Comparison of ENCODE assay signal across 8 mouse cellular contexts in the genomic region with DNA sequence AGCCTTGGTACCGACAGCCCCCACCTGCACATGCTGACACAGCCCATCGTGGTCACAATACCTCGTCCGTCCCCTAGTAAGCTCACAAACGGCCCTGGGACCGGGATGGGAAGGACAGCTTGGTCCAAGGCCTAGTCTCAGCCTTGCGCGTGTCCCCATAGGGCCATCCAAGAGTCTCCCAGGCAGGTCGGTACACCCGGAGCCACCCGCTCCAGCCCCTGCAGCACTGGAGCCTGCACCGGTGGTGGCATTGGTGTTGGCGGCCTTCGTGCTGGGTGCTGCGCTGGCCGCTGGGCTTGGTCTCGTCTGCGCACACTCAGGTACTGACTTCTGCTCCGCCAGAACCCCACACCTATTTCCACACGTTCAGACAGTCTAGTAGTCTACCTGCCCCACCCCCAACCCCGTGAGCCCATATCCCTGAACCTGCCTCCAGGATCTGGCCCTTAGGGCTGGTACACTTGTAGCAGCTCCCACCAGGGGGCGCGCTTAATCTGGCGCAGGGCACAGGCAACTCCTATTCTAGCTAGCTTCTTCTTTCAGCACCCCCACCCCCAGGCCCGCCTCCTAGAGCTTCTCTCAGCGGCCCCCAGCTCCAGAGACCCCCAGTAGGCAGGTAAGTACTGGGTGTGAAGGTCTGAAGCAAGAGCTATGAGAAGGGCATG. TPM values are rescaled to one million over a fixed set of nuclear protein-coding genes. Genes with fewer than 3 reads are reported as not detected.
DNase-seq lines count a peak whose midpoint lies in the region; TF ChIP-seq lines count a peak whose summit lies in the region.

No protein-coding gene starts in this region.

- peak; percentile 74 for TF ChIP-seq CTCF in kidney, adult 2 months (conservative IDR thresholded peaks at IDR 0.05; ENCODE audit: insufficient read depth, insufficient read length, low read depth, low read length)

- WGBS in kidney, adult 2 months, result 51% methylated on average over 26 of the region's 26 CpGs
- WGBS in limb, embryonic 10.5 days, result 30% methylated on average over 26 of the region's 26 CpGs

- no peak for TF ChIP-seq POLR2A in kidney, adult 2 months (IDR thresholded peaks at IDR 0.05; ENCODE audit: low read depth, low read length)

- no peaks in the 10 kb centered on the region; the same call in 1 of the 2 replicates for H3K36me3 ChIP-seq in kidney, adult 2 months (ENCODE audit: control insufficient read depth, insufficient read depth, low read length)
- H3K36me3 ChIP-seq in limb, embryonic 10.5 days, result peaks cover 56% of the 10 kb centered on the region

- no peaks in the 10 kb centered on the region for H3K9me3 ChIP-seq in limb, embryonic 10.5 days (replicated peaks)

- no peak overlapping the region for H3K4me3 ChIP-seq in kidney, adult 2 months (ENCODE audit: insufficient read depth, low read depth, low read length)
- H3K4me3 ChIP-seq in limb, embryonic 10.5 days, result no peak overlapping the region

- no peaks in the 10 kb centered on the region for H3K27me3 ChIP-seq in kidney, adult 2 months (replicated peaks; ENCODE audit: control insufficient read depth, insufficient read depth, low read length)
- H3K27me3 ChIP-seq in limb, embryonic 10.5 days (ENCODE audit: low read depth, poor library complexity, severe bottlenecking), result 0 out of 2 replicates have a peak, but pooled peaks cover 10% of the 10 kb centered on the region

- H3K4me1 ChIP-seq in kidney, adult 2 months (ENCODE audit: control insufficient read depth, insufficient read depth, low read length), result peaks cover 3% of the 10 kb centered on the region; the same call in 1 of the 2 replicates
- H3K4me1 ChIP-seq in limb, embryonic 10.5 days, result peaks cover 36% of the 10 kb centered on the region

- no peak overlapping the region for H3K27ac ChIP-seq in kidney, adult 2 months (ENCODE audit: insufficient read depth, low read depth, low read length)
- H3K27ac ChIP-seq in limb, embryonic 10.5 days, result peak overlapping the region; percentile 28; the same call in 1 of the 2 replicates

- peak; percentile 56 to 79 for DNase-seq in urinary bladder, adult 18-20 months (ENCODE audit: low spot score in 2 of 2)
- DNase-seq in urinary bladder, postnatal 10 days (ENCODE audit: low spot score), result no peak
- peak; percentile 86 for DNase-seq in embryo, embryonic 10 days (ENCODE audit: low spot score)
- DNase-seq in gastrocnemius, postnatal 25 days, result peak; percentile 79
- DNase-seq in kidney, adult 2 months, result peak; percentile 85
- peak; percentile 87 for DNase-seq in limb, embryonic 10.5 days (ENCODE audit: low spot score)
- DNase-seq in monocyte, adult 2 months (ENCODE audit: low read depth in 1 of 2, low spot score in 2 of 2), result peak; percentile 46 to 74
- peak; percentile 72 to 75 for DNase-seq in spleen, postnatal 36 days (ENCODE audit: low spot score in 2 of 2)

RNA-seq across cellular contexts. Expression of a gene that starts 2.4 kb away (rescaled TPM):
- total RNA-seq in gastrocnemius, postnatal 25 days (2021), result 1 to 10 TPM; 1.5 to 1.8 TPM
- 18.7 and 27.8 TPM in 2 replicates for polyA plus RNA-seq in kidney, adult 2 months (2012; rRNA removed)
- 2.8 and 3.3 TPM in 2 replicates for polyA plus RNA-seq in limb, embryonic 10.5 days (2016; fragmentation: Nextera tagmentation; extraction: Ambion mirVana)

RNA-seq across cellular contexts. Expression of a gene that starts 2.4 kb away (rescaled TPM):
- 1 to 10 TPM; 8.4 to 9.5 TPM for total RNA-seq in gastrocnemius, postnatal 25 days (2021)
- 36.7 and 36.9 TPM in 2 replicates for polyA plus RNA-seq in kidney, adult 2 months (2012; rRNA removed)
- 70.0 and 72.1 TPM in 2 replicates for polyA plus RNA-seq in limb, embryonic 10.5 days (2016; fragmentation: Nextera tagmentation; extraction: Ambion mirVana)

RNA-seq across cellular contexts. Expression of a gene that starts 8.6 kb away (rescaled TPM):
- under 1 TPM; 0.61 to 0.96 TPM for total RNA-seq in gastrocnemius, postnatal 25 days (2021)
- polyA plus RNA-seq in kidney, adult 2 months (2012; rRNA removed), result 6.8 and 7.8 TPM in 2 replicates
- polyA plus RNA-seq in limb, embryonic 10.5 days (2016; fragmentation: Nextera tagmentation; extraction: Ambion mirVana), result 113 and 132 TPM in 2 replicates

RNA-seq across cellular contexts. Expression of a gene that starts 11.8 kb away (rescaled TPM):
- under 1 TPM in 1 of 2 experiments, not detected in 1; 0.16 TPM for total RNA-seq in gastrocnemius, postnatal 25 days (2021)
- 1.3 and 3.3 TPM in 2 replicates for polyA plus RNA-seq in kidney, adult 2 months (2012; rRNA removed)
- polyA plus RNA-seq in limb, embryonic 10.5 days (2016; fragmentation: Nextera tagmentation; extraction: Ambion mirVana), result 0.85 and 1.6 TPM in 2 replicates

RNA-seq across cellular contexts. Expression of a gene that starts 11.9 kb away (rescaled TPM):
- total RNA-seq in gastrocnemius, postnatal 25 days (2021), result 10 to 100 TPM; 75.9 to 79.6 TPM
- polyA plus RNA-seq in kidney, adult 2 months (2012; rRNA removed), result 32.0 and 32.2 TPM in 2 replicates
- polyA plus RNA-seq in limb, embryonic 10.5 days (2016; fragmentation: Nextera tagmentation; extraction: Ambion mirVana), result 32.8 and 34.2 TPM in 2 replicates

Comparison
In these comparisons a context has a peak if more than half of its experiments do, and no peak if none do; other contexts are left out.
1. RNA of a gene that starts 8.6 kb away (polyA plus RNA-seq): 113 to 132 TPM in limb, embryonic 10.5 days; 6.8 to 7.8 TPM in kidney, adult 2 months; every median in the first group is over 10 times any median in the second.